Mouse (Mus musculus) brain, embryonic 14.5 days (tissue): ENCODE measurements around the gene Gsta1.
"Not testable (repeated sequence)": the region's sequence is repeated elsewhere in the genome, so short reads cannot be mapped to it uniquely, and the experiment has no call there.

ENCODE experiments used
- CTCF ChIP-seq: fragments of 200-500 bp; IDR thresholded peaks from 2 replicates; pipeline ENCODE4 v1.5.1; 2012; ENCODE audit warnings: inconsistent platforms, mild to moderate bottlenecking, moderate library complexity, borderline replicate concordance; ENCODE audit not compliant: insufficient read depth, insufficient read length; ENCODE audit errors: extremely low read depth
- POLR2A ChIP-seq: fragments of 200-500 bp; IDR thresholded peaks from 2 replicates; pipeline ENCODE4 v1.6.1; 2012; ENCODE audit warnings: mild to moderate bottlenecking, inconsistent platforms, borderline replicate concordance; ENCODE audit not compliant: poor library complexity, insufficient read depth, insufficient read length, severe bottlenecking; ENCODE audit errors: extremely low read depth

DNA sequence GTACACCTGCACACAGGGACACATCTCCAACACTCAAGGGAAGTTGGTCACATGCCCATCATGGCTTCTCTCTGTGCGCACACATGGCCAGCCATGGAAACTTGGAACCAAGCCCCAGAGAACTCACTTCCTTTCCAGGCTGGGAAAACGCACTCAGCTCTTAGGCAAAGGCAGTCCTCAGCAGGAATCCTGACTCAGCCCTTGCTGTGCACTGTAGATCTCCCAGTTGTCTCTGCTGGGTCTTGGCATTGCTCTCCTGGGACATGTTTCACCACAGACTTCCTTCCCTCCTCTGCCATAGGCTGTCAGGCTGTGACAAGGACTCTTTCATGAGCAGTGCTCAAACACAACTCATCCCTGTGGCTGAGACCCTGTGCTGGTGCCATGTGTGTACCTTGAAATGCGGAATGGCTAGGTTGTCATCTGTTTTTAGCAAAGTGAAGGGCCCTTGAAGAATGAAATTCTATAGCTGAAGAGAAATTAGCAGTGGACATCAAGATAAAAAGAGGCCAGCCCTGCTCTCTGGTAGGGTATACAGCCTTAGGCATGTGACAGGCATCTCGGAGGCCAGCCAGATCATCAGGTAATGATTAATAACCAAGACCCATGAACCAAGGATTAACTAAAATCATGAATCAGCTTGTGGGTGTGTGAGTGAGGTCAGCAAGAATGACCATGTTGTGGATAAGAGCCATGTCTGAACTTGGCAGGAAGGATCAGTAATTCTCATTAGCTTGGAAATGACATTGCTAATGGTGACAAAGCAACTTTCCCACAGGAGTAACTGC lies 25.4 kb downstream of the Gsta1 start:
- TF ChIP-seq POLR2A, CTCF: not testable (repeated sequence)
